Mouse (Mus musculus) regulatory T cell (primary cell): ENCODE measurements at regions not wholly inside any gene's neighbourhood (a gene's known extent, or its start where the extent isn't known, plus 50 kb on each side); places are given as distances from the start of the nearest gene placed in this dataset.

Source experiments
- in situ Hi-C: fragments of 300-600 bp; cut with MboI, MseI; formaldehyde crosslinking; loops from one replicate; pipeline ENCODE4 v1.15.1; 2025; ENCODE audit warnings: high pct_unique_total_duplicates

DNA sequence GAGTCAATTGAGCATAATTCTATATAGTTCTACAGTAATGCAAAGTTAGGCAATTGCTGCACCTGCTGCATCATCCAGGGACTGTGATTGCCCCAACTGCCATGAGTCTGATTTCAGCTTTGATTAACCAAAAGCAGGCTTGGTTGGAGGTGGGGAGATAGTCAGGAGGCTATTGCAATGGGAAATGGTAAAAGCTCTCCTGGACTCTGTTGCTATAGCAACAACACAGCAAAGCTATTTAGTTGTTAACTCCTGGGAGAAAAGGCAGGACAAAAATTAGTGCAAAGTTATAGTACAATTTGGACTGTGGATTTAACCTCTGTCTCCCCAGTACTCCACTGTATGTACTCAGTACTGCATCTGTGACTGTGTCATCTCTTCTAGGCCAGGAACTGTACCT, 51.7 kb upstream of the Rasgrf1 start:
- in situ Hi-C loops = no loop called here

- in situ Hi-C loops = no loop called here
Measured at GRCm38 (mm10) chr9:89850491-89851282, 59.0 kb upstream of the Rasgrf1 start.

DNA sequence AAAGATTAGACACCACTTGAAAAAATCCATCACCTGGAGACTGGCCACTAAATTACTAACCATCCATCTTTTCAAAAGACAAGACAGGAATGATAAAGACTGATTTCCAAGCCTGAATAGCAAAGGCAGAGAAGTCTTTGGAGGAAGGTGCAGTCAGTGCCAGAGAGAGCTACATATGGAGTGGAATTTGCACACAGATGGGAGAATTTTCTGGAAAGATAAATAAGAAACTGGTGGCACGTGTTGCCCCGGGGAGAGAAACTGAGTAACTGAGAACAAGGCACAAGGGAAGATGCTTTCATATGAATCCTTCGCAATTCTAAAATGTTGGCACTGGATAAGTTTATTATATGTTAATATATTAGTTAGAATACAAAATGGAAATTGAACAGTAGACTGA, 59.8 kb upstream of the Rasgrf1 start:
- in situ Hi-C loops = no loop called here

DNA sequence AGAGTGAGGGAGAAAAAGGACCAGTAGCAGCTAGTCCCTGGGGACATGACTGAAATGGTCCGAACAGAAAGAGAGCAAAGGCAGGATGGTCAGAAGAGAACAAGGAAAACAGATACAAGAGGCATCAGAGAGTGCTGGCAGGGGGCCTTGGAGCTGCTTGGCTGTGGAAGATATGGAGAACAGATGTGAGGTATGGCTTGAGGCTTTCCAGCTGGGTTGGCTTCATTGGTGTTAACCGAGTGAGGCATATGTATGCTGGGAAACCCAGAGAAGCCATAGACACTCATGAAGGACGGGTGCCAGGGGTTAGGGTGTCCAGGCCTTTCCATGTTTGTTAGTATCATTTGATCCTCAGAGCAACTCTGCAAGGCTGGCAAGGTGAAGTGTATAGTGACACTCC, 61.1 kb upstream of the Rasgrf1 start:
- in situ Hi-C loops = no loop called here

DNA sequence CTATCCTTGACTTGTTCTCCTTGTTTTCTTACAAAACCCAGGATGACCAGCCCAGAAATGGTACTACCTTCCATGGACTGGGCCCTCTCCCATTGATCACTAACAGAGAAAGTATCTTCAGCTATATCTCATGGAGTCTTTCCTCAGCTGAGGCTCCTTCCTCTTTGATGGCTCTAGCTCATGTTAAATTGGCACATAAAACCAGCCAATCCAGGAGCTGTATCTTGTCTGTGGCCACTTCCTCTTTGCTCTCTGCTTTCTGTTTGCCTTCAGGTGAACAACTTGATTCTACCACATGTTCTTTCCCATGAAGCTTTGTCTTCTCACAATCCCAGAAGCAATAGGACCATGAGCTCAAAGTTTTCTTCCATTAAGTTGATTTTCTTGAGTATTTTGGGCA, 62.7 kb upstream of the Rasgrf1 start:
- in situ Hi-C loops = no loop called here

- in situ Hi-C loops = no loop called here
Measured at GRCm38 (mm10) chr9:89842776-89843089, 67.0 kb upstream of the Rasgrf1 start.

GRCm38 (mm10) chr9:89841866-89842775, 67.6 kb upstream of the Rasgrf1 start:
- in situ Hi-C loops = no loop called here

GRCm38 (mm10) chr9:89841371-89841770, 68.3 kb upstream of the Rasgrf1 start:
- in situ Hi-C loops = no loop called here

GRCm38 (mm10) chr9:89836454-89837245, 73.1 kb upstream of the Rasgrf1 start:
- in situ Hi-C loops = no loop called here

DNA sequence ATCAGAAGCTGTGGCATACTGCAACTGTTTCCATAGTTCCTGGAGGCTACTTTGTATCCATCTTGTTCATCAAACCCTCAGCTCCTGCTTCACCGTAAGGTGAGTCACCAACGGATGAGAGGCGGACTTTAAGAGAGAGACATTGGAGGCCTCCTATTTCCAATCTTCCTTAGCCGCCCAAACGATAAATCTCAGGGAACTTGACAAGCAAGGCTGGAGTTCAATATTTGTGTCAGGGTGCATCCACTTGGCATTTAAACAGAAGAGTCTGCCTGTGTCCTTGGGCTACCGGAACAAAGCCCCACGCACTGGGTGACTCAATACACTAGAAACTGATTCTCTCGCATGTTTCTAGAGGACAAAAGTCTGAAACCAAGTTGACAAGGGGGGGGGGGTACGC, 76.1 kb upstream of the Rasgrf1 start:
- in situ Hi-C loops = no loop called here

- in situ Hi-C loops = no loop called here
Measured at GRCm38 (mm10) chr9:89831855-89832254, 77.9 kb upstream of the Rasgrf1 start.

GRCm38 (mm10) chr9:89828156-89828555, 81.6 kb upstream of the Rasgrf1 start:
- in situ Hi-C loops = loop anchor here (5.0 kb wide), 2 partner anchors 149 to 249 kb away; no protein-coding TSS in a partner anchor

DNA sequence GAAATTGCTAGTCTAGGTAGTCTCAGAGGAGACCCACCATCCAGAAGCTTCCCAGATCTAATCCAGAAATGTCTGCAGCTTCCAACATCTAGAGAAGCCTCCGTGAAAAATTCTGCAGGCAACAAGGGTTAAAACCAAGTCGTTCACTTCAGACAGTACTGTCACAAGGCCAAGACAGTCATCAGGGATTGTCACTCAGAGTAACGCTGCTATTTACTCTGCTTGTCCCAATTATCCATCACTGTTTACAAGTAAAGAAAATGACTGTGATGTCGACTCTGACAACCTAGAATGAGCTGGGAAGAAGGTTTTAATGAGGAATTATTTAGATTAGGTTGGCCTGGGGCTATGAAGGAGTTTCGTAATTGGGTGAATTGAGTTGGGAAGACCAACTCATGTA, 82.1 kb upstream of the Rasgrf1 start:
- in situ Hi-C loops = loop anchor here (5.0 kb wide), 2 partner anchors 150 to 250 kb away; no protein-coding TSS in a partner anchor

- in situ Hi-C loops = loop anchor here (5.0 kb wide), 2 partner anchors 150 to 250 kb away; no protein-coding TSS in a partner anchor
Measured at GRCm38 (mm10) chr9:89826712-89827548, 82.8 kb upstream of the Rasgrf1 start.

GRCm38 (mm10) chr9:89821853-89822243, 83.6 kb upstream of the Ankrd34c start:
- in situ Hi-C loops = no loop called here

DNA sequence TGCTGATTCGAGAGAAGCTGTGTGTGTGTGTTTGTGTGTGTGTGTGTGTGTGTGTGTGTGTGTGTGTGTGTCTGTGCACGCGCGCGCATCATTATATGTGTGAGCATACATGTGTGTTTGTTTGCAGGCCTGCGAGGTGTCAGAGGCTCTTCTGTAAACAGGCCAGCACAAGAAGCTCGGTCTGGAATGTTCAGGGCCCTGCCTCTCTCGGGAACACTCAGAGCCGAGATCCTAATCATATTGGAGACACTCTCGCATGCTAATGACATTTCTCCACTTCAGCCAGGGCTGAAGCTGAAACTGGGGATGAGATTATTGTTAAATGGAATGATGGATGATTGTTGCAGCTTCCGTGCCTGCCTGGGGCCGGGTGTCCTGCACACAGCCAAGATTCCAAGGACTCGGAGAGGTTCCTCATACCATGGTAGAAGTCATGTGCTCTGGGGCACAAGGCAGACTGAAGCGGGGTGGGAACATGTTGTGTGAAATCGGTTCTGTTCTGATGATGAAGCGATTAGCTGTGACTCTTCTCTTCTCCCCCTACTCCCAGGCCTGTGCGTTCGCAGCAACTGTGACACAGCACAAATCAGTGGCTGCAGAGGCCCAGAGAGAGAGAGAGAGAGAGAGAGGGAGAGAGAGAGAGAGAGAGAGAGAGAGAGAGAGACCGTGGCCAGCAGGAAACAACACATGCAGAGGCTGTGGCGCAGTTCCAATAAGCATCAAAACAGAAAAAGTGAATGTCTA, 83.0 kb upstream of the Ankrd34c start:
- in situ Hi-C loops = no loop called here

DNA sequence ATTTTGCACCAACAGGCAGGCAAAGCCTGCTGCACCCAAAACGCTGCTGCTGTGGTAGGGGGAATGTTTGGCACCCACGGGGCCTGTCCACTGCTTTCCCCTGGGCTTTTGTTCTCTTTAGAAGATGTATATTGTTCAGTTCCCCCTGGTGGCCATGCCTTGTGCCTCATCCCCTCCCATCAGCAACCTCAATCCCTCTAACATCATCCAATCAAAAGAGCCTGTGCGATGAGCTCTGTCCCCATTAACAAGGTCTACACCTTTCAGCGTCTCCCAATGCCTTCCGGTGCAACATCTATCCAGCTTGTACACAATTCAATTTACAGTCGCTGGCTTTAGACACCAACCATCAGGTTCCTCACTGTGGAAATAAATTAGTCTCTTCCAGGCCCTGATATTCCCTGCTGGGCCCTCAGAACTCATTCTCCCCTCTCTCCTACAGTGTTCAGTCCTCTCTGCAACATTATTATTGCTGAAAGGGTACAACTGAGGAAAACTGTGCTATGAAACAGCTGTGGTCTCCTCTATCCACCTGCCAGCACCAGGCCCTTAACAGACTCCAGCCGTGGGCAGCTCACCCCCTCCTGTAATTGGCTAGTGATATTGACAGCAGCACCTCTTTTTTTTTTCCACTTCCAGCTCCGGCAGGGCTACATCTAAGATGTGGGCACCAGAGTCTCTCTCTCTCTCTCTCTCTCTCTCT, 75.5 kb upstream of the Ankrd34c start:
- in situ Hi-C loops = no loop called here

GRCm38 (mm10) chr9:89807381-89807780, 69.1 kb upstream of the Ankrd34c start:
- in situ Hi-C loops = no loop called here

DNA sequence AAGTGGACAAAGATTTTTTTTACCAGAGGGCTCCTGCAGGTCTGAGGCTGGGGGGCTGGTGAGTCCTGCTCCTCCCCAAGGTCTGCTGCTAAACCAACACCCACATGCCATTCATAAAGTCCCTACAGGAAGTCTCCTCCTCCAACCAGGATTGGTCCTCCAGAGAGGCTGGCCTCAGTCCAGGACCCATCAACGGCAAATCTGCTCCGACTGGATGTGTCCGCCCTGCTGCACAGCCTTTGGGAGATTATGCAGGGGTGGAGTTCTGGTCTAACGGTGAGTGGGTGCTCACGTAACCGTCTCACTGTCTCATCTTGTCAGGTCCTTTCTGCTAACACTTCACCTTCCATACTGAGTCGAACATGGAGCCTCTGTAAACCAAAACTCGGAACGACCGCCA, 64.4 kb upstream of the Ankrd34c start:
- in situ Hi-C loops = no loop called here

- in situ Hi-C loops = no loop called here
Measured at GRCm38 (mm10) chr9:89793018-89793417, 54.7 kb upstream of the Ankrd34c start.
